Comparison of ENCODE assay signal across 7 mouse cellular contexts in genomic region chr11:97995564-97996288, GRCm38 (mm10). TPM values are rescaled to one million over a fixed set of nuclear protein-coding genes. Genes with fewer than 3 reads are reported as not detected.
DNase-seq lines count a peak whose midpoint lies in the region; ATAC-seq and TF ChIP-seq lines count a peak whose summit lies in the region.

Gene Arl5c, minus strand, starts transcription at chr11:97996181.

- H3K4me3 ChIP-seq in C2C12 (ENCODE audit: insufficient read depth, poor library complexity, severe bottlenecking) (no peak within 1 kb of the TSS), ES-Bruce4 (ENCODE audit: low read depth, low read length) (peak within 1 kb of the TSS; percentile 65)
- peak within 1 kb of the TSS; percentile 47 for H3K4me3 ChIP-seq in forebrain, embryonic 13.5 days
- peak within 1 kb of the TSS; percentile 28 for H3K4me3 ChIP-seq in hindbrain, embryonic 14.5 days (replicated peaks; ENCODE audit: low read length)
- peak within 1 kb of the TSS; percentile 47 for H3K4me3 ChIP-seq in liver, postnatal 0 days (ENCODE audit: low read depth, low read length)
- H3K4me3 ChIP-seq in neural tube, embryonic 13.5 days = peak within 1 kb of the TSS; percentile 38

- no peaks in the 10 kb centered on the region for H3K9me3 ChIP-seq in ES-Bruce4 (replicated peaks; ENCODE audit: control insufficient read depth, insufficient read depth, low read length, poor library complexity, severe bottlenecking)
- no peaks in the 10 kb centered on the region for H3K9me3 ChIP-seq in forebrain, embryonic 13.5 days (replicated peaks)
- no peaks in the 10 kb centered on the region for H3K9me3 ChIP-seq in hindbrain, embryonic 14.5 days (ENCODE audit: control insufficient read depth, low read length)
- H3K9me3 ChIP-seq in liver, postnatal 0 days (ENCODE audit: low read length) = no peaks in the 10 kb centered on the region
- H3K9me3 ChIP-seq in neural tube, embryonic 13.5 days = no peaks in the 10 kb centered on the region

- peaks cover 2% of the 10 kb centered on the region for H3K4me1 ChIP-seq in ES-Bruce4 (ENCODE audit: control insufficient read depth, insufficient read depth, low read length)
- peaks cover 20% of the 10 kb centered on the region for H3K4me1 ChIP-seq in forebrain, embryonic 13.5 days
- peaks cover 14% of the 10 kb centered on the region for H3K4me1 ChIP-seq in hindbrain, embryonic 14.5 days (replicated peaks; ENCODE audit: control insufficient read depth, insufficient read depth, low read length)
- peaks cover 29% of the 10 kb centered on the region for H3K4me1 ChIP-seq in liver, postnatal 0 days (ENCODE audit: insufficient read depth)
- H3K4me1 ChIP-seq in neural tube, embryonic 13.5 days (replicated peaks) = peaks cover 26% of the 10 kb centered on the region

- TF ChIP-seq CTCF in C2C12 (IDR thresholded peaks at IDR 0.05; ENCODE audit: control insufficient read depth, insufficient read depth, insufficient read length) (no peak), ES-Bruce4 (IDR thresholded peaks at IDR 0.05; ENCODE audit: low read depth, low read length) (peak; percentile 7)
- peak; percentile 44 for TF ChIP-seq CTCF in liver, postnatal 0 days (IDR thresholded peaks at IDR 0.05; ENCODE audit: low read depth)

- H3K27ac ChIP-seq in ES-Bruce4 (ENCODE audit: insufficient read depth, low read length) = no peak within 1 kb of the TSS
- H3K27ac ChIP-seq in forebrain, embryonic 13.5 days = no peak within 1 kb of the TSS
- no peak within 1 kb of the TSS for H3K27ac ChIP-seq in hindbrain, embryonic 14.5 days
- H3K27ac ChIP-seq in liver, postnatal 0 days (ENCODE audit: low read depth) = peak within 1 kb of the TSS; percentile 55
- no peak within 1 kb of the TSS for H3K27ac ChIP-seq in neural tube, embryonic 13.5 days (replicated peaks)

- no peaks in the 10 kb centered on the region for H3K79me3 ChIP-seq in C2C12 (ENCODE audit: low read depth)

- no peaks in the 10 kb centered on the region for H3K79me2 ChIP-seq in C2C12 (ENCODE audit: control insufficient read depth, insufficient read depth)

- H3K36me3 ChIP-seq in C2C12 (ENCODE audit: control insufficient read depth, insufficient read depth) (no peaks in the 10 kb centered on the region), ES-Bruce4 (ENCODE audit: control insufficient read depth, insufficient read depth, low read length, poor library complexity, severe bottlenecking) (no peaks in the 10 kb centered on the region)
- H3K36me3 ChIP-seq in forebrain, embryonic 13.5 days (ENCODE audit: poor library complexity, severe bottlenecking) = no peaks in the 10 kb centered on the region
- no peaks in the 10 kb centered on the region for H3K36me3 ChIP-seq in hindbrain, embryonic 14.5 days (replicated peaks; ENCODE audit: control insufficient read depth, insufficient read depth)
- no peaks in the 10 kb centered on the region for H3K36me3 ChIP-seq in liver, postnatal 0 days (replicated peaks; ENCODE audit: insufficient read depth, low read length)
- no peaks in the 10 kb centered on the region for H3K36me3 ChIP-seq in neural tube, embryonic 13.5 days

- ATAC-seq in forebrain, embryonic 13.5 days = peak; percentile 40; the same call in 1 of the 2 replicates
- ATAC-seq in hindbrain, embryonic 14.5 days (ENCODE audit: low FRiP score) = peak; percentile 36; the same call in 1 of the 2 replicates
- peak; percentile 14; the same call in 1 of the 2 replicates for ATAC-seq in liver, postnatal 0 days
- ATAC-seq in neural tube, embryonic 13.5 days (ENCODE audit: low read depth) = peak; percentile 40

- DNase-seq in hindbrain, embryonic 14.5 days (ENCODE audit: low spot score) = no peak
- DNase-seq in liver, postnatal 0 days = peak; percentile 51
- no peak for DNase-seq in MN1 (ENCODE audit: low spot score)

- peak within 1 kb of the TSS; percentile 72 for H3K4me2 ChIP-seq in forebrain, embryonic 13.5 days
- H3K4me2 ChIP-seq in hindbrain, embryonic 14.5 days (replicated peaks) = peak within 1 kb of the TSS; percentile 63
- H3K4me2 ChIP-seq in liver, postnatal 0 days (ENCODE audit: low read depth, low read length) = peak within 1 kb of the TSS; percentile 78
- peak within 1 kb of the TSS; percentile 70 for H3K4me2 ChIP-seq in neural tube, embryonic 13.5 days

- H3K9ac ChIP-seq in ES-Bruce4 (ENCODE audit: low read depth, poor library complexity, severe bottlenecking) = peak within 1 kb of the TSS; percentile 81
- peak within 1 kb of the TSS; percentile 66 for H3K9ac ChIP-seq in forebrain, embryonic 13.5 days
- H3K9ac ChIP-seq in hindbrain, embryonic 14.5 days = peak within 1 kb of the TSS; percentile 48
- H3K9ac ChIP-seq in liver, postnatal 0 days (replicated peaks) = peak within 1 kb of the TSS; percentile 65
- peak within 1 kb of the TSS; percentile 63 for H3K9ac ChIP-seq in neural tube, embryonic 13.5 days

- no peak for TF ChIP-seq EP300 in ES-Bruce4 (IDR thresholded peaks at IDR 0.05; ENCODE audit: insufficient read depth, low read depth, low read length)
- TF ChIP-seq EP300 in liver, postnatal 0 days (IDR thresholded peaks at IDR 0.05; ENCODE audit: low read depth) = no peak

- no peaks in the 10 kb centered on the region for H3K27me3 ChIP-seq in C2C12 (ENCODE audit: control insufficient read depth, insufficient read depth, insufficient read length)
- H3K27me3 ChIP-seq in ES-Bruce4 (ENCODE audit: control insufficient read depth, insufficient read depth, low read length, poor library complexity, severe bottlenecking) = no peaks in the 10 kb centered on the region
- H3K27me3 ChIP-seq in forebrain, embryonic 13.5 days = peaks cover 16% of the 10 kb centered on the region
- 0 out of 2 replicates have a peak, but pooled peaks cover 10% of the 10 kb centered on the region for H3K27me3 ChIP-seq in hindbrain, embryonic 14.5 days (ENCODE audit: control insufficient read depth, insufficient read depth, low read length)
- H3K27me3 ChIP-seq in liver, postnatal 0 days (ENCODE audit: insufficient read depth, low read length) = peaks cover 4% of the 10 kb centered on the region; the same call in 1 of the 2 replicates
- H3K27me3 ChIP-seq in neural tube, embryonic 13.5 days = peaks cover 18% of the 10 kb centered on the region; the same call in 1 of the 2 replicates

- peak within 1 kb of the TSS; percentile 5 for H3ac ChIP-seq in C2C12 (ENCODE audit: control insufficient read depth, insufficient read length, low read depth)

- TF ChIP-seq POLR2A in ES-Bruce4 (IDR thresholded peaks at IDR 0.05; ENCODE audit: insufficient read depth, low read length) = no peak

- 1% methylated on average over 26 of the region's 26 CpGs for WGBS in forebrain, embryonic 13.5 days
- WGBS in hindbrain, embryonic 14.5 days = under 1% methylated on average over 24 of the region's 26 CpGs
- 2% methylated on average over 26 of the region's 26 CpGs for WGBS in liver, postnatal 0 days (ENCODE audit: insufficient replicate concordance)
- under 1% methylated on average over 26 of the region's 26 CpGs for WGBS in neural tube, embryonic 13.5 days

TF ChIP-seq in C2C12, 6 proteins besides CTCF, POLR2A, EP300 and RAD21:
- no peak for TF ChIP-seq USF1 (IDR thresholded peaks at IDR 0.05; ENCODE audit: low read depth)
- no peak for TF ChIP-seq MYOD1 (IDR thresholded peaks at IDR 0.05; ENCODE audit: control insufficient read depth, insufficient read length, low read depth)
- TF ChIP-seq CEBPB (IDR thresholded peaks at IDR 0.05; ENCODE audit: low read depth) = no peak
- no peak for TF ChIP-seq MYOG (IDR thresholded peaks at IDR 0.05; ENCODE audit: control insufficient read depth, extremely low read depth, insufficient read length)
- no peak for TF ChIP-seq MAX (IDR thresholded peaks at IDR 0.05)
- TF ChIP-seq FOSL1 (IDR thresholded peaks at IDR 0.05; ENCODE audit: insufficient read depth, low read length, poor library complexity, severe bottlenecking) = no peak

RNA-seq across cellular contexts. Expression of gene Arl5c, which starts in this region (rescaled TPM):
- polyA plus RNA-seq in C2C12 (2012; fragmentation: generic; extraction: Trizol) = 0.54 TPM
- 2.8 and 3.6 TPM in 2 replicates for polyA plus RNA-seq in ES-Bruce4 (2011; ENCODE audit: insufficient read depth, insufficient read length, low read depth, missing spikeins)
- 8.4 and 11.0 TPM in 2 replicates for polyA plus RNA-seq in forebrain, embryonic 13.5 days (2015; fragmentation: Nextera tagmentation; extraction: Ambion mirVana)
- polyA plus RNA-seq in hindbrain, embryonic 14.5 days (2014; fragmentation: Nextera tagmentation; extraction: Ambion mirVana) = 6.5 and 11.0 TPM in 2 replicates
- polyA plus RNA-seq in liver, postnatal 0 days (2015; fragmentation: Nextera tagmentation; extraction: Ambion mirVana) = 9.9 and 10.0 TPM in 2 replicates
- 5.9 and 8.4 TPM in 2 replicates for polyA plus RNA-seq in neural tube, embryonic 13.5 days (2015; fragmentation: Nextera tagmentation; extraction: Ambion mirVana)
